Mouse (Mus musculus) heart, postnatal 25 days (tissue): ENCODE data around the gene Pla2g6. TPM values are rescaled to one million over a fixed set of nuclear protein-coding genes. Genes with fewer than 3 reads are reported as not detected.

ENCODE experiments used
- DNase-seq: peaks from one replicate; pipeline ENCODE4 v3.0.0; 2022; ENCODE audit warnings: low spot score
- intact Hi-C: fragments of 180-260 bp; cut with DNase I; formaldehyde crosslinking; loops from one replicate; pipeline ENCODE4 v1.15.1; 2025
- total RNA-seq, 2 experiments: library from RNA; stranded (reverse); gene quantifications; 2 replicates each; pipeline ENCODE4 v1.2.3; 2021

The Pla2g6 gene
- total RNA-seq, 2 experiments from 2014 or later: 9.6 to 9.9 TPM

DNA sequence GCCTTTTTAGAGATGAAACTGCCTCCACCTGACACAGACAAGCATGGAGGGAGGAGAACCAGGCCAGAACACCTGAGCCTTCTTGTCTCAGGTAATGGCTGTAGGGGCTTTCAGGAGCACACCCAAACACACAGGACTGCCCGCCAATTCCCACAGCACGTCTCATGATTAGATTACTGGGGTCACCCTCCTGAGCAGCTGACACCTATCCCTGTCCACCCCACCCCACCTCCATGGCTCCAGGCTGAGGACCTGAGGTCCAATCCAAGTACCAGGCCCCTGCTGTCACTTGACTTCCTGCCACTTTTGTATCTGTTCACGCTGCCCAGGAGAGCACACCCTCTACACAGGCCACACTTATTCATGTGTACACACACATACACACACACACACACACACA, 2.4 kb downstream of the Pla2g6 start:
- intact Hi-C loops: no loop called here

DNA sequence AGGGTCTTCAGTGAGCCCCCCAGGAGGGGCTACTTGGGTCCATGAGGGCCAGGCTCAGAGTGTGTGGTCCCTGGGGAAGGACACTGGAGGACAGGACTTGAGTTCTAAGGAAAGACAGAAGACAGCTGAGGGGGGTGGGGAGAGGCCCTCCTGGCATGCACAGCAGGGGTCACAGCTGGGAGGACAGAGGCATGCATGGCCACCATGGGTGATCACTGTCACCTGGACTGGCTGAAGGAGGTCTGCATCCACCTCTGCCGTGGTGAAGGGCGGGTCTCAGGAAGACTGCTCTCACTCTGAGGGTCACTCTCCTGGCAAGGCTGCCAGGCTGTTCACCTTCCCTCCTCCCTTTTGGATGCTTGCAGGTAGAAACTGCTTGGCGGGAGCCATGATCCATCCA, 3.8 kb downstream of the Pla2g6 start:
- intact Hi-C loops: loop anchor here (5.0 kb wide), 1 partner anchor 92 kb away; no protein-coding TSS in a partner anchor
- no peak for DNase-seq

More for the DNA sequence above, 2.4 kb downstream of the Pla2g6 start:
- DNase-seq: no peak

DNA sequence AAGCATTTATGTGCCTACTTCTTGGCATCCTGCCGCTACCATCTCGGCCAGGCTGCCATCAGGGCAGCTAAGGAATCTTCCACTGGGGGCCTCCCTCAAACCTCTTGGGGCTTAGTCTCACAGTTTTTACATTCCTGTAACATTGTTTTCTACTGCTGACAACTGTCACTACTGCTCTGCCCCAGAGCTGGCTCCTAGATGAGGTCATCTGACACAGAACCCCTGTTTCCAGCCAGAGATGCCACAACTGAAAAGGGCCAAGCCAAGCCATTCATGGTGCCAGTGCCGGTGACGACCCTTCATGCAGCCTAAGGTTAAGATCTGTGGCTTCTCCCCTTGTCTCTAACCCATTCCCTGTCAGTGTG, 4.4 kb downstream of the Pla2g6 start:
- DNase-seq: no peak
- intact Hi-C loops: loop anchor here (5.0 kb wide), 1 partner anchor 91 kb away; no protein-coding TSS in a partner anchor

DNA sequence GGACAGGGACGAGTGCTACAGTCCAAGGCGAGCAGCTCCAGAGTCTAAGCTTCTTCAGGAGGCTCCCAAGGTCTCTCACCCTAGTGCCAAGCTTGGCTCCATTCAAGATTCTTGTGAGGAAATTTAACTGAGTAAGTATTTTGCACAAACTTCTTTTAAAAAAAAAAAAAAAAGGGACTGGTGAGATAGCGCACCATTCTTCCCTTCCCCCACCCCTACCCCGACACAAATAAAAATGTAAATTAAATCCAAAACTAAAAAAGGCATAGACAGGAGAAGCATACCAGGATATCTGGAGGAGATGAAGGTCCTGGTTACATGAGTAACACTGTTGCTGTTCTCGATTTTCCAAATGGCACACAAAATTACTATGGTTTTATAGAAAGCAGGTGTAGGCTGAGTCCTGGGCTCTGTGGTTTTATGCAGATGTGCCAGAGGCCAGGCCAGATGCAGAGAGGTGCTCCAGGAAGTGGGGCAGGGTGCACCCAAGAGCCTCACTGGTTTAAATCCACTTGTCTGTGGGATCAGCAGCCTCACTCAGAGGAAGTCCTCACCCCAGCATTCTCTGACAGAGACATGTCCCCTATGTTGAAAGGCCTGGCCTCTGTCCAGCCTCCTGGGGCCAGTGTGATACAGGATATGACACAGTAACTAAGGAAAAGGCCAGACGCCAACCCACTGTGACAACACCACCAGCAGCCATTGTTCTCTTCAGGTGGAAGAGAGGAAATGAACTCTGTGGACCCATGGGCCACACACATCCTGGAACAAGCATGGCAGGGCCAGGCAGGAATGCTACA, 5.0 kb downstream of the Pla2g6 start:
- intact Hi-C loops: loop anchor here (5.0 kb wide), 1 partner anchor 91 kb away; no protein-coding TSS in a partner anchor

DNA sequence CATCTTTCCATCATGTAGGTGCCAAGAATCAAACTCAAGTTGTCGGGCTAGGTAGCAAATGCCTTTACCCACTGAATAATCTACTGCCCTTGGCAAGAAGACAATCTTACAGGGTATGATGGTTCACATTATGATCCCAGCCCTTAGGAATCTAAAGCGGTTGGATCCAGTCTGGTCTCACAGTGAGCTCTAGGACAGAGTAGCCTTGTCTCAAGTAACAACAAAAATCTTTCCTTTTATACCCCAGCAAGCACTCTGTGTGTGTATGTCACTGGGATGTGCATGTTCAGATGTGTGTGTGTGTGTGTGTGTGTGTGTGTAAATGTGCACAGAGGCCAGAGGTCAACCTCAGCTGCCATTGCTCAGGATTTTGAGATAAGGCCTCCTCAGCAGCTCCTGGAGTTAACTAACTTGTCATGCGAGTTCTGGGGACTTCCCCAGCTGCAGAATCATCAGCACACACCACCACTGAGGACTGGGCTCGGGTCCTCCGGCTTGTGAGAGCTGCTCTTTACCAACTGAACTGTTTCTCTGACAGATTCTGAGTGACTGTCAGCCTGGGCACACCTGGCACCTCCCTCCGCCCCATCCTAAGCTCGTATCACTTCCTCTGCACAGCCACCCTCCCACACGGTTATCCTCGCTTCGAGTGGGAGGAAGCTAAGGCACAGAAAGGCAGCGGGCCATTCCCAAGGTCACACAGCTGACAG, 5.8 kb downstream of the Pla2g6 start:
- intact Hi-C loops: loop anchor here (5.0 kb wide), 1 partner anchor 90 kb away; no protein-coding TSS in a partner anchor
- no peak for DNase-seq

More for the DNA sequence above, 5.0 kb downstream of the Pla2g6 start:
- peak; percentile 82 for DNase-seq

DNA sequence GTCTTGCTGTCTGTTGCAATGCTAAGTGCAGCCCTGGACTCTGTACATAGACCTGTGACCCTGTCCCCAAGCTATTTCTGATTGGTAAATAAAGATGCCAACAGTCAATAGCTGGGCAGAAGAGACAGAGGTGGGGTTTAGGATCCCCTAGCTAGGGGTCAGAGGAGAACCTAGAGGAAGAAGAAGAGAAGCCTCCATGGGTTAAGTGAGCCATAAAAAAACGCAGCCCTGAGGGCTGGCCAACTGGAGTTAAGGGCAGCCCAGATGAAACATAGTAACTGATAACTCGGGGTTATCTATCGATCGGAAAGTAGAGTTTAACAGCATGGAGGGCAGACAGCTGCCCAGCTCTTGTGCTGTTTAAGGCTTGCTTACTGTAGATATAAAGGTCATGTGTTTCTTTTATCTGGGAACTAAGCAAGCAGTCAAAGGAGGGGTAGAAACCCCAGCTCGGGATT, 6.4 kb downstream of the Pla2g6 start:
- no peak for DNase-seq
- intact Hi-C loops: loop anchor here (5.0 kb wide), 1 partner anchor 89 kb away; no protein-coding TSS in a partner anchor

DNA sequence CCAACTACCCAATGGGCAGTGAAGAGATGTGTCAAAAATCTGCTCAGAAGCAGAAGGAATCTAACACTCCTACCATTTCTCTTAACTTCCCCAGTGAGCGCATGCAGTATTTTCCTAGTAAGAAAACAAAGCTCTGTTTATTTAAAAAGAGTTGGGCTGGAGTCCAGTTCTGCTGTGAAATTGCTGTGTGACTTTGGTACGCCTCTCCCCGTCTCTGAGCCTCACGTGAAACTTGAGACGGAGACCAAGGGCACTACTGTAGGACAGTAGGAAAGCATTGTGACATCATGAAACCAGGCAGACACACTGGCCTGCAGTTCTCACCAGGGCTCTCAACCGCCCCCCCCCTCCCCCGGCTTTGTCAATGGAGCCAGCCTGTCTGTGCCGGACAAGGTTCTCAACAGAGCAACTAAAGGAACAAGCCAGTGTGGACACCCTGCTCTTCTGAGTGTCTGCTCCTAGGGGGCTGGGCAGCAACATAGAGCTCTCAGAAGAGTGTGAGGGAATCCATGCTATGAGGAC, 14.3 kb downstream of the Pla2g6 start:
- no peak for DNase-seq
- intact Hi-C loops: no loop called here

DNA sequence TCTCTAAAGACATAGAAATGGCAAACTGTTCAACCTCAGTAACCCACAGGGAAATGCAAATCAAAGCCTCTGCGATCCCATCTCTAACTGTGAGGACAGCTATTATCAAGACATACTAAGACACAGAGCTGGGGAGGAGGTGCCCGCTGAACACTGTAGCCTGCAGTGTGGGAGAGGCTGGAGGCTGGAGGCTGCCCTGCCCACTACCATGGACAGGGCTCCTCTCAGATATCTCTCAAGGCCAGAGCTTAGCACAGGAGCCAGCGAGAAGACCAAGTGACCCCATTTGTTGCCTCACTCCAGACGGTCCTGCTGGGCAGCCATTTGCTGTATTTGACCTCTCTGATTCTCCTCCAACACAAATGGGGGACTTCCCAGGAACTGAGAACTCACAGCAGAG, 20.3 kb downstream of the Pla2g6 start:
- no peak for DNase-seq
- intact Hi-C loops: no loop called here

DNA sequence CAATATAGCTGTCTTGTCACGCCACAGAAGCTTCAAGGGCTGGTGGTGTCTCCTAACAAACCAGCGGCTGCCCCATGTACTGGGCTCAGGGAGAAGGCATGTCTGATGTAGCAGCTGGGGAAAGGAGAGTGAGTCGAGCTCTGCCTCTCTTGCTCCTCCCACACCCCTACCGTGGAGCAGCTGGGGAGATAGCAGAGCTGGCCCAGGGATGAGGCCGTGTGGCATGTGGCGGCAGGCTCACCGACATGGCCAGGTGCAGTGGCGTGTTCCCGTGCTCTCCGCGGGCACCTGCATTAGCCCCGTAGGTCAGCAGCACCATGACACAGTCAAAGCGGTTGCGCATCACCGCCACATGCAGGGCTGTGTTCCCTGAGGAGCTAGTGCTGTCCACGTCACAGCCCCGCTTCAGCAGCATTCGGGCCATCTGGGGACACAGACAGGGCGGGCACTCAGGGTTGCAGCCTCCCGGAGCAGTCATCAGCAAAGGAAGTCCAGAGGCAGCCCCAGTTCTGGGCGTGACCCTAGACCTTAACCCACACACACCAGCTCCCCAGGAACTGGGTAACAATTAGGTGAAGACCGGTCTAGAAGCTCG, 22.1 kb downstream of the Pla2g6 start:
- DNase-seq: no peak
- intact Hi-C loops: no loop called here

DNA sequence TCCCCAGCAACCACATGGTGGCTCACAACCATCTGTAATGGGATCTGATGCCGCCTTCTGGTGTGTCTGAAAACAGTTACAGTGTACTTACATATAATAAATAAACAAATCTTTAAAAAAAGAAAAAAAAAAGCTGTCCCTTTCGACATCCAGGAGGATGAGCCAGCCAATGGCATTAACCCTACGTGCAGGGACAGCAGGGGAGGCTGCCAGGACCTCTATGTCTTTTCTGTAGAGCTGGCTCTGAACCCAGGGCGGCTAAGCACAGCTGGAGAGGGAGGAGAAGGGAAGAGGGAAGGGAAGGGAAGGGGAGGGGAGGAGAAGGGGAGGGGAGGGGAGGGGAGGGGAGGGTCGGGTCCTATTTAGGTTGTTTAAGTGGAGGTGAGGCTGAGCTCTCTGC, 23.4 kb downstream of the Pla2g6 start:
- no peak for DNase-seq
- intact Hi-C loops: no loop called here

DNA sequence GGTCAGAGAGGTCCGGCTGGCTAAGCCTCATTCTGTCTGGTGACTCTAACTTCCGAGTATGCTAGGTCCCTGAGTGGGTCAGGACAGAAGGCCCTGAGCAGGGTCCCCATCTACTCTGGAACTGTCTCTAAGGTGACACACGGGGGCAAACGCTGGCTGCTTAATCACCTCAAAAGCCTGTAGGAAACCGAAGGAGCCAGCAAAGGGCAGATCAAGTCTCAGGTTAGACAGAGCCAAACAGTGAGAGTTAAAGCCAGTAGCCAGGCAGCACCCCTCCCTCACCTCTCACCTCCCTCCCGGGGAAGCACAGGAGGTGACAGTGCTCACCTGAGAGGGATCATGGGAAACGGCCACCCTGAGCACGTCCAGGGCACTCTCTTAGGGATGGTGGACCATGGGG, 24.5 kb downstream of the Pla2g6 start:
- DNase-seq: no peak
- intact Hi-C loops: loop anchor here (2.0 kb wide), 1 partner anchor 17 kb away; no protein-coding TSS in a partner anchor

DNA sequence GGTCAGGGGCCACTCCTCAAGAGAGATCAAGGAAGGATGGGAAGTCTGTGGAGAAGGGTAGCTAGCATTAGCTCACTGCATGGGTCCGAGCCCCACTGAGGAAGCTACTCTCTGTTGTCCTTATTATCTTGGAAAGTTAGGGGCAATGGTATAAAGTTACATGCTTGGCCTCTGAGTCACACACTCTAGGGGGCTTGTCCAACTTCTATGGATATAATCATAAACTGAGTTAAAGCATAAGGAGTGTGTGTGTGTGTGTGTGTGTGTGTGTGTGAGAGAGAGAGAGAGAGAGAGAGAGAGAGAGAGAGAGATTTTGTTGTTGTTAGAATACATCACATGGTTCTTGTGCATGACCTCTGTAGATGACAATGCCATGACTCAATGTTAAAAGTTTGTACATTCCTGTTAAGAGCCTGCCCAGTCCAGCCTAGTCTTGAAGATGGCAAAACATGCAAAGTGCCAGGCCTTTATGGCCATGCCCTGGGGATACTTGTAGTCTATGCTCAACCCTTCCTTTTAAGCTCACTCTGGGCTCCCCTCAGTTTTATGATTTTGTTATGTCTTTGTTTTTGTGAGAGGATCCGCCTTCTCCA, 28.5 kb downstream of the Pla2g6 start:
- no peak for DNase-seq

DNA sequence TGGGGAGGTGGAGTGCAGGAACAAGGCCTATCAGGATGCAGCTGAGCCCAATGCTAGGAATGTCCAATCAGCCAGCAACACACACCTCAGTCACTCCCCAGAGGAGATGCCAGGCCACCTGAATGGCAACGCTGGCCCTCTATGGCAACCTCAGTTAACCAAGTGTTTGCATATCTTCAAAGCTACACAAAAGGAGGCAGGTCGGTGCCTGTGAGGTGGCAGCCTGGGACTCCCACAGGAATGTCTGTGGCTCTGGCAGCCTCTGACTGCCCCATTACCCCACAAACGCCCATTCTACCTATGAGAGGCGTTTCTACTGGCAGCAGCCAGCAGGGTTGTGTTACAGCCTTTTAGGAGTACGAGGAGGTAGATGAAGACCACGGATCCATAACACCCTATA, 29.6 kb downstream of the Pla2g6 start:
- no peak for DNase-seq
- intact Hi-C loops: no loop called here

More for the DNA sequence above, 28.5 kb downstream of the Pla2g6 start:
- intact Hi-C loops: no loop called here

DNA sequence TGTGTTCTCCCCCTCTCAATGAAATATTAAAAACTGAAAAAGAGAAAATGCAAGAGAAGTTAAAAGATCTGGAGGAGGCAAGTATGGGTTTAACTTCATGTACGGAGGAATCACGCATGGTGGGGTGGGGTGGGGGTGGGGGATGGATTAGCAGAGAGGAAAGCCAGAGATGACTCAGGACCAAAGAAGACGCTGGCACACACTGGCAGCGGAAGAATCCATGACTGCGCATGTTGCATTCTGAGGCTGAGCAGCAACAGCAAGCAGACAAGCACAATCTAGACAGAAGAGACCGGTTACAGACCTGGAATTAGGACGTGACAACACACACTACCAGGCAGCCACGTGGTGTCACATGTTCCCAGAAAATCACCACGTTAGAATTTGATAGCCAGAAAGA, 35.4 kb downstream of the Pla2g6 start:
- intact Hi-C loops: no loop called here

DNA sequence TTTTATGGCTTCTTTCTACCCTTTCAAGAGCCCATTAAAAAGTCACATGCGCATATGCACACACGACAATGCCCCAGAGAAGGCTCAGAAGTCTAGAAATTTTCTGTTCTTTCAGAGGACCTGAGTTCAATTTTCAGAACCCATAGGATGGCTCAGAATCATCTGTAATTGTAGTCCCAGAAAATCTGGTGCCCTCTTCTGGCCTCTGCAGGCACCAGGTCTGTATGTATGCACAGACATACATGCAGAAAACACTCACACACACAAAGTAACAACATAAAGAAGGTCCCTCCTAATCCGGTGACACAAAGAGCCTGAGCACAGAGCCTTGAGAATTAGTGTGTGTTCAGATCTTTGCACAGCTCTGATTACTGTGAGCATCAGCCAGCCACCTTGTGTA, 37.9 kb downstream of the Pla2g6 start:
- DNase-seq: no peak
- intact Hi-C loops: no loop called here

More for the DNA sequence above, 35.4 kb downstream of the Pla2g6 start:
- no peak for DNase-seq

DNA sequence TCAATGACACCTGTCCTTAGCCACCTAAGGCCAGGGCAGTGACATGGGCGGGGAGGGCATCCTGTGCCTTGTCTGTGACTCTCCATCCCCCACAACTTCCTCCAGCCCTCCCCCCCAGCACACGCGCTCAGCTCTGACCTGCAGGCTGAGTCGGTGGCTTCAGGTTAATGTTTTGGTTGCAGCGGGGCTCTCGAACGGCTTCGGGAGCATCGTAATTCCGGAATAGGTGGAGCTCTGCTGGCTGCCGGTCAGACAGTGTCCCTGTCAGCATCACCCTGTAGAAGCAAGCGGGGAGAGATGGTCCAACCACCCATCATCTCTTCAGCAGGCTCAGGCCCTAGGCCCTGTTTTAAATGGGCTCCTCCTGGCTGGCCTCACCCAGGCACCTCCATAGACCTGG, 38.7 kb downstream of the Pla2g6 start:
- DNase-seq: no peak
- intact Hi-C loops: no loop called here

DNA sequence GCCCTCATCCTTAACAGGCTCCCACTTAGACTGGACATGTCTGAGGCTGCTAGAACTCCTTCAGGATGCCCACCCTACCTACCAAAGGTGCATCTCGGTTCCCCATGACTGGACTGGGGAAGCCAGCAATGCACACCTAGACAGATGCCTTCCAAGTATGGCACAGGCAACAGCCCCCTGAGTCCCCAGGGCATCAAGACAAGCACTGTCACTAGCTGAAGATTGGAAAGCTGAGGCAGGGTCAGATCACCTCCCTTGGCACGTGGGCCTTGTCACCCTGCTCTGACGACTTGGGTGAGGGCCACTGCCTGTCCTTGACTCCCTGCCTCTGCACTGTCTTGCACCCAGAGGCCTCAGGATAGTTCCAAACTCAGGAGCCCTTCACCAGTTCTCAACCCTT, 39.8 kb downstream of the Pla2g6 start:
- intact Hi-C loops: no loop called here
- no peak for DNase-seq

DNA sequence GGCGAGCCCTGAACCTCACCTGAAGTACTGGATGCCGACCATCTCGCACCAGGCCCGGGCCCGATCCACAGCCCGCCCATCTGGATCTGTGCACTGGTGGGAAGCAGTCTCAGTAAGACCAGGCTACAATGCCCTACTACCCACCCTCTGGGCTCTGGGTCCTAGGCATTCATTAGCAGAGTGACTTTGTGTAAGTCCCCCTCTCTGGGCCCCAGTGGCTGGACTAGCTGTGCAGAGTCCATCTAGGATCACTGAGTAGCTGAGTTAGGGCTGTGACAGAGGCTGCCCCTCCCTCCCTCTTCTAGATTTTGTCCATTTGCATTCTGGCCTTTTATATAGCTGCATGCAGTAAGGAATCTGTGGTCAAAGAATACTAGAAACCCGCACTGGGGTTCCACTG, 41.1 kb downstream of the Pla2g6 start:
- intact Hi-C loops: loop anchor here (2.0 kb wide), 1 partner anchor 16 kb away; no protein-coding TSS in a partner anchor
- DNase-seq: no peak

DNA sequence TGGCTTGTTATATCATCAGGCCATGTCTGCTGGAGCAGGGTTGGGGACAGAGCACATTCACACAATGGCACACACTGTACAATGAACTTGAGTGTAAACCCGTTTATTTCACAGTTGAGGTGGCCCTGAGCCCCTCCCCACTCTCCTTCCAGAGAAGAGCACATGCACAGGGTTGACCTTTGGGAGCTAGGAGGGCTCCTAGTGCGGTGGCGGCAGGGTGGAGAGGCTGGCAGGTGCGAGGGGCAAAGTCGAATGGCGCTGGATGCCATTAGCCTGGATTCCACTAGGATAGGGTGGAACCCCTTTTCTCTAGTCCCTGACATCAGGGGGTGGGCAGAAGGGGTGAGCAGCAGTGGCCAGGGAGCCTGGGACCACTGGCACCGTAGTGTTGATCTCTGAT, 42.0 kb downstream of the Pla2g6 start:
- intact Hi-C loops: loop anchor here (2.0 kb wide), 1 partner anchor 17 kb away; no protein-coding TSS in a partner anchor
- no peak for DNase-seq

DNA sequence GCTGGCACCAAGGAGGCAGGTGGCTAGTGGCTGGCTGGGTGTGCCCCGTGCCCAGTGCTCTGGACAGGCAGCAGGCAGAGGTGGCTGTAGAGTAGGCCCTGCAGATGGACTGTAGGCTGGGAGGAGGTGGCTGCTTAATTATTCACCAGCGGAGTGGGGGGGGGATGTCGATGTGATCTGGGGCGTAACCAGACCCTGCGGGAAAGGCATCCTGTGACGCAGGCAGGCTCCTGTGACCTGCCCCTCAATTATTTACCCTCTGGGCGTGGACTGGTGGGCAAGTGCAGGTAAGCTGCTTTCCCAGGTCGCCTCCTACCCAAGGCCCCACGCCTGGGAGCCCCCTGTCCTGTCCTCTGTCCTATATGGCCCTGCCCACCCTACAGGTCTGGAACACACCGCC, 42.8 kb downstream of the Pla2g6 start, which contains the start of gene Baiap2l2:
Baiap2l2 (minus strand) TSS at position 139 of the 400 bp plus-strand sequence.
- DNase-seq: no peak
- intact Hi-C loops: no loop called here
